Mouse (Mus musculus) CH12.LX (cell line): ENCODE results near the gene Sh3bp5. TPM values are rescaled to one million over a fixed set of nuclear protein-coding genes. Genes with fewer than 3 reads are reported as not detected.

Experiments
- DNase-seq: peaks from one replicate; pipeline ENCODE4 v3.0.0-alpha.2; 2013; ENCODE audit errors: extremely low read depth
- H3K27ac ChIP-seq: 2 replicates; pipeline ENCODE4 v1.5.1; 2012; ENCODE audit warnings: low read depth, mild to moderate bottlenecking, control low read depth, moderate library complexity; ENCODE audit not compliant: insufficient read depth
- H3K27me3 ChIP-seq: replicated peaks from 2 replicates; pipeline ENCODE3; 2012; ENCODE audit warnings: inconsistent platforms
- H3K36me3 ChIP-seq, 2 experiments: replicated peaks in 1 of 2; 2 replicates each; pipeline versions ENCODE3 to v1.6.1; 2012; ENCODE audit warnings: inconsistent platforms in 1 of 2, low read length in 1 of 2, mild to moderate bottlenecking in 1 of 2, mixed read lengths in 1 of 2, moderate library complexity in 1 of 2; ENCODE audit not compliant: control insufficient read depth in 1 of 2, insufficient read depth in 1 of 2
- H3K4me1 ChIP-seq, 2 experiments: 2 replicates each; pipeline ENCODE4 v1.6.1; 2012; ENCODE audit warnings: inconsistent platforms in 1 of 2, moderate library complexity in 1 of 2; ENCODE audit not compliant: insufficient read depth in 2 of 2, control insufficient read depth in 1 of 2
- H3K4me2 ChIP-seq: 2 replicates; pipeline ENCODE4 v1.6.1; 2012; ENCODE audit warnings: low read depth, mild to moderate bottlenecking, control low read depth; ENCODE audit not compliant: poor library complexity, insufficient read depth, severe bottlenecking
- H3K4me3 ChIP-seq, 3 experiments: fragments of 150-350 bp in 1 of 3; sonication (generic) in 1 of 3; replicated peaks in 1 of 3; 2 replicates each; pipeline versions ENCODE3 to v1.5.1; 2011 to 2012; ENCODE audit warnings: low read depth in 2 of 3, low read length in 2 of 3, mild to moderate bottlenecking in 2 of 3, moderate library complexity in 2 of 3, control low read depth in 1 of 3, improper control_type of control experiment in 1 of 3, inconsistent platforms in 1 of 3, mixed read lengths in 1 of 3; ENCODE audit not compliant: poor library complexity in 1 of 3
- H3K79me2 ChIP-seq: replicated peaks from 2 replicates; pipeline ENCODE4 v1.6.1; 2012; ENCODE audit warnings: mild to moderate bottlenecking, moderate library complexity; ENCODE audit not compliant: control insufficient read depth, poor library complexity, insufficient read depth, severe bottlenecking; ENCODE audit errors: extremely low read depth
- H3K9ac ChIP-seq: 2 replicates; pipeline ENCODE4 v1.6.1; 2012; ENCODE audit warnings: low read depth, mild to moderate bottlenecking, control low read depth, moderate library complexity; ENCODE audit not compliant: insufficient read depth
- H3K9me3 ChIP-seq: replicated peaks from 2 replicates; pipeline ENCODE3; 2012; ENCODE audit warnings: low read length, inconsistent platforms, mixed read lengths
- CHD2 ChIP-seq: IDR thresholded peaks from 2 replicates; pipeline ENCODE4 v1.6.1; 2011; ENCODE audit warnings: low read length, improper control_type of control experiment
- CTCF ChIP-seq, 2 experiments: IDR thresholded peaks in 1 of 2; conservative IDR thresholded peaks in 1 of 2; 2 replicates each; pipeline ENCODE4 v1.5.1; 2011 to 2012; ENCODE audit warnings: low read depth in 2 of 2, low read length in 2 of 2, improper control_type of control experiment in 1 of 2, inconsistent platforms in 1 of 2, mild to moderate bottlenecking in 1 of 2, moderate library complexity in 1 of 2
- JUND ChIP-seq: conservative IDR thresholded peaks from 2 replicates; pipeline ENCODE4 v1.6.1; 2011; ENCODE audit warnings: low read depth, low read length, improper control_type of control experiment
- MAX ChIP-seq: IDR thresholded peaks from 2 replicates; pipeline ENCODE4 v1.6.1; 2011; ENCODE audit warnings: low read length, improper control_type of control experiment
- MXI1 ChIP-seq: IDR thresholded peaks from 2 replicates; pipeline ENCODE4 v1.6.1; 2011; ENCODE audit warnings: mild to moderate bottlenecking, low read depth, low read length, improper control_type of control experiment
- MYC ChIP-seq: IDR thresholded peaks from 2 replicates; pipeline ENCODE4 v1.6.1; 2011; ENCODE audit warnings: low read depth, mild to moderate bottlenecking, improper control_type of control experiment, low read length
- RAD21 ChIP-seq: IDR thresholded peaks from 2 replicates; pipeline ENCODE4 v1.6.1; 2011; ENCODE audit warnings: low read depth, mild to moderate bottlenecking, low read length, improper control_type of control experiment, moderate library complexity
- SMC3 ChIP-seq: IDR thresholded peaks from 2 replicates; pipeline ENCODE4 v1.6.1; 2011; ENCODE audit warnings: low read depth, low read length, improper control_type of control experiment
- UBTF ChIP-seq: IDR thresholded peaks from 2 replicates; pipeline ENCODE4 v1.6.1; 2012; ENCODE audit warnings: low read depth, mild to moderate bottlenecking, inconsistent platforms, low read length, improper control_type of control experiment, moderate library complexity
- USF2 ChIP-seq: conservative IDR thresholded peaks from 2 replicates; pipeline ENCODE4 v1.6.1; 2011; ENCODE audit warnings: low read depth, low read length, improper control_type of control experiment
- ZKSCAN1 ChIP-seq: IDR thresholded peaks from 2 replicates; pipeline ENCODE4 v1.6.1; 2012; ENCODE audit warnings: low read depth, inconsistent platforms, low read length, improper control_type of control experiment, borderline replicate concordance
- dilution Hi-C: fragments of 300-500 bp; cut with MboI; formaldehyde crosslinking; loops from 2 replicates; pipeline ENCODE4 v1.14.3; 2020; ENCODE audit warnings: low sequenced_read_pairs; ENCODE audit not compliant: extremely low pct_unique_long_range_greater_than_20kb, extremely low pct_ligation_motif_present
- in situ Hi-C: fragments of 300-500 bp; cut with MboI; formaldehyde crosslinking; loops from 3 replicates; pipeline ENCODE4 v1.14.3; 2019; ENCODE audit warnings: low sequenced_read_pairs, low pct_ligation_motif_present, low pct_unique_long_range_greater_than_20kb, mixed read lengths
- polyA plus RNA-seq: library from polyadenylated mRNA; unstranded; fragments of >175 nt; gene quantifications from 2 replicates; pipeline ENCODE4 v1.2.1, GENCODE M21; 2012; ENCODE audit warnings: low read depth; ENCODE audit not compliant: insufficient read length
- total RNA-seq, 2 experiments: library from RNA; depleted of rRNA; stranded (reverse); fragments of 300-350 nt in 1 of 2; fragments of >200 nt in 1 of 2; gene quantifications; 2 replicates each; pipeline ENCODE4 v1.2.3; 2012 to 2014

Sh3bp5 gene
- total and polyA plus RNA-seq, 3 experiments, result 57.4 to 158 (median 64.6) TPM

GRCm38 (mm10) chr14:31326770-31327169 lies 109.1 kb downstream of the Sh3bp5 start:
- H3K9ac ChIP-seq, result no peak overlapping the region
- peaks cover 17 to 46% of the 10 kb centered on the region in 2 experiments for H3K4me1 ChIP-seq
- in situ Hi-C loops (no loop called here), dilution Hi-C loops (no loop called here)
- H3K27ac ChIP-seq, result no peak overlapping the region
- no peak overlapping the region for H3K4me2 ChIP-seq
- no peaks in the 10 kb centered on the region for H3K79me2 ChIP-seq
- no peaks in the 10 kb centered on the region for H3K36me3 ChIP-seq
- H3K9me3 ChIP-seq, result no peaks in the 10 kb centered on the region
- DNase-seq, result no peak
- no peak overlapping the region for H3K4me3 ChIP-seq
- no peak for TF ChIP-seq JUND
- TF ChIP-seq USF2, result no peak
- TF ChIP-seq SMC3, result no peak
- no peak for TF ChIP-seq UBTF
- no peak for TF ChIP-seq CHD2
- TF ChIP-seq, all 38 proteins: peak for 0
- H3K27me3 ChIP-seq, result no peaks in the 10 kb centered on the region

DNA sequence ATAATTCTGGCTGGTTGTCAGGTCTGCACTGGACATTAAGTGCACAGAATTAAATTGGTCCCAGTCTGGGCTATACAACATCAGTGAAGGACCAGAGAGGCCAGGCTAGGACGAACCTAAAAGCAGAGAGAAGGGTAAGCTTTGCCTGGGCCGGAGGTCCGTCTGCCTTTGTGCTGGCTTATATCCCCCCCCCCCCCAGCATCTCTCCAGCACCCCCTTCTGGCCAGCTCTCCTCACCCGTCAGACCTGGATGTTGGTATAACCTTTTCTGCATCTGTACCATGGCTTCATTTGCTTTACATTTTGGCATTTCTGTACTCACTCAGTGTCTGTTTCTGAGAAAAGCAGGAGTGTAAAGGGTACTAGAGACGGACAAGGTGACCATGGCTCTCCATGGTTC lies 110.3 kb downstream of the Sh3bp5 start:
- TF ChIP-seq ZKSCAN1 (no peak), SMC3 (peak; percentile 23), CTCF (conservative IDR thresholded peaks at IDR 0.05 in 1 of 2, IDR thresholded peaks at IDR 0.05 in 1 of 2; ENCODE audit: low read depth in 2 of 2, low read length in 2 of 2) (peak in 1 of 2 experiments; percentile 61; a peak in 2 of 4 replicates)
- Histone ChIP-seq H3K4me3 (no peak overlapping the region), H3K4me1 (peaks cover 14 to 41% of the 10 kb centered on the region in 2 experiments), H3K27ac (no peak overlapping the region), H3K4me2 (no peak overlapping the region), H3K9me3 (no peaks in the 10 kb centered on the region), H3K79me2 (no peaks in the 10 kb centered on the region), H3K9ac (no peak overlapping the region), H3K27me3 (no peaks in the 10 kb centered on the region), H3K36me3 (no peaks in the 10 kb centered on the region)
- no peak for DNase-seq
- dilution Hi-C loops, result no loop called here
- in situ Hi-C loops, result no loop called here

DNA sequence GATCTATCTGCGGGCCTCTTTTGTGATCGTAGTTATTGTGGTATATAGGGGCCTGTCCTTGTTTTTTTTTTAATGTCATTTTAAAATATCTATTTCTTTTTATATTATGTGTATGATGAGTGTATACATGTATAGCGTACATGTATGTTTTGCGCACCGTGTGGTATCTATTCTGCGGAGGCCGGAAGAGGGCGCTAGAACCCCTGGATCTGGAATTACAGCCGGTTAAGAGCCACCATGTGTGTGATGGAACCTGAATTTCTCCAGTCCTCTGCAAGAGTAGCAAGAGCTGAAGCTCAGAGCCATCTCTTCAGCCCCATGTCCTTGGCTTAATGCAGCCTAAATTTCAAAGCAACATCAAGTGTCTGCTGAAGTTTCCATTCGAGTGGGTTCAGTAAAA lies 111.0 kb downstream of the Sh3bp5 start:
- no peaks in the 10 kb centered on the region for H3K79me2 ChIP-seq
- H3K27ac ChIP-seq, result no peak overlapping the region
- dilution Hi-C loops, result no loop called here
- H3K4me1 ChIP-seq, result peaks cover 13 to 38% of the 10 kb centered on the region in 2 experiments
- H3K36me3 ChIP-seq, result no peaks in the 10 kb centered on the region
- H3K9me3 ChIP-seq, result no peaks in the 10 kb centered on the region
- H3K4me3 ChIP-seq, result peak overlapping the region in 1 of 3 experiments; percentile 15
- TF ChIP-seq MXI1 (0 out of 2 replicates have a peak, but pooled peaks have one; percentile 3), MYC (0 out of 2 replicates have a peak, but pooled peaks have one; percentile 36), SMC3 (peak; percentile 52), RAD21 (peak; percentile 59), MAX (no peak), CTCF (conservative IDR thresholded peaks at IDR 0.05 in 1 of 2, IDR thresholded peaks at IDR 0.05 in 1 of 2; ENCODE audit: low read depth in 2 of 2, low read length in 2 of 2) (peak; percentile 46 to 80; a peak in 3 of 4 replicates)
- H3K9ac ChIP-seq, result peak overlapping the region; percentile 41; the same call in 1 of the 2 replicates
- peak; percentile 62 for DNase-seq
- no peaks in the 10 kb centered on the region for H3K27me3 ChIP-seq
- H3K4me2 ChIP-seq, result peak overlapping the region; percentile 65; the same call in 1 of the 2 replicates
- in situ Hi-C loops, result no loop called here
